Mouse (Mus musculus) left cerebral cortex, adult 6 months (tissue): Measurements from ENCODE around the gene Il22ra2. TPM values are rescaled to one million over a fixed set of nuclear protein-coding genes. Genes with fewer than 3 reads are reported as not detected.

Experiments
- long read RNA-seq, 2 experiments: library from polyadenylated mRNA; unstranded; transcript quantifications; one replicate each; pipeline ENCODE4 v2.0.0; 2019 to 2020
- polyA plus RNA-seq: library from polyadenylated mRNA; unstranded; fragments of <200 nt; fragmentation: Nextera tagmentation; gene quantifications from 2 replicates; pipeline ENCODE4 v1.2.3, GENCODE M21; 2021

Il22ra2 gene
- polyA plus RNA-seq: not detected in 2 replicates
- long read RNA-seq, experiment 1: 0 reads
- long read RNA-seq, experiment 2: 0 reads

DNA sequence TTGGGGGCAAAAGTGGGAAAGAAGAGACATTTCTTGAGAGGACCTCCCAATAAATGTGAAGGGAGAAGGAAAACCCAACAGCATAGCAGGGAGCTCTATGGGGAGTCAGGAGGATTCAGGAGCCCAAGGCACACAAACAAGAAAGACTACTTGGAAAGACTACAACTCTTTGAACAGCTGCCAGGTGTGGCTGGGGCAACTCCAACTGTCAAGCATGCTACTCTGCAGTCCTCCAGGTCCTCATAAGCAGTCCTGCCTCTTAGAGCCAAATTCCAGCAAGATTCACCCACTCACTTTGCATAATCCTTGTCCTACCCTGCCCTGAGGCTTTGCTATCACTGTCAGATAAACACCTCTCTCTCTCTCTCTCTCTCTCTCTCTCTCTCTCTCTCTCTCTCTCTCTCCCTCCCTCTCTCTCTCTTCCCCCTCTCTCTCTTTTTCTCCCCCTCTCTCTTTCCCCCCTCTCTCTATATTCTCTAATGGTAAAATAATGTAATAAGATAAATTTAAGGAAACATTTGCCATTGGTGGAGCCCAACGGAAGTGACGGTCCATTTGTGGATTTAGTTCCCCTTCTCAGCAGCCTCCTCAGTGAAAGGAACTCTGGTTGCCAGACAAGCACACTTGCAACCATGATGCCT is at the start of gene Il22ra2:
Gene Il22ra2, plus strand, starts transcription at position 591 of the 641 bp plus-strand sequence.

DNA sequence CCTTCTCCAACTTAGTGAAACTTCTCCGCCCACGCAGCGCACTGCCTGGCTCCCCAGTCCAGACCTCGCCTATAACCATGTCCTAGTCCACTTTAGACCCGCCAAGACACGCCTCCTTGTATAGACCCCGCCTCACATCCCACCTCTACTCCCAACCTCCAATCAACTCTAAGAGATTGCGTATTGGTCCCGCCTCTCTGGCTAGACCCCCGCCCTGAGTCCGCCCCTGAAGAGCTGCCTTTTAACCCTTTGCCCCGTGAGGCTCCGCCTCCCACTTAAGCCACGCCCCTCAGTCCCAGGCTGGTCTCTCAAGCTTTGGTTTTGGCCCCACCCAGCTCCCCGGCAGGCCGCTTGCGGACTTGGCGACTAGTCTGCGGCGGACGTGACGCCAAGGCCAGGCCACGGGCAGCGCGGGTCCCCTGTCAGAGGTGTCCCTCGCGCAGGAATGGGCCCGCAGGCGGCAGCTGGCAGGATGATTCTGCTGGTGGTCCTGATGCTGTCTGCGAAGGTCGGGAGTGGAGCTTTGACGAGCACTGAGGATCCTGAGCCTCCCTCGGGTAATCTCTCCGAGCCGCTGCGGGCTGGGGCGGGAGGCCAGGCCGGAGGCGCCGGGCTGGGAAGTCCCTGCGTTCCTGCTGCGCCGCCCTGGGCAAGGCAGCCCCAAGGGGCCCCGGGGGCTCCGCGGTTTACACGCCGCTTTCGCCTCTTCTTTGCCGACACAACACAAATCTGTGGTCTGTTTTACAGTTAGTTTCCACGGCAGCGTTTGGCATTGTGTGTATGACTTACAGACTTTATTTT is 30.0 kb upstream of the Il22ra2 start, which contains the start of gene Ifngr1:
Gene Ifngr1, plus strand, starts transcription at position 309 of the 801 bp plus-strand sequence.

Other genes starting within 250 kb of the Il22ra2 start
- gene Ifngr1, start 30.0 kb upstream of the Il22ra2 start, polyA plus RNA-seq: 17.4 and 23.1 TPM in 2 replicates
- 0.18 and 0.33 TPM in 2 replicates for gene Il20ra, start 90.6 kb downstream of the Il22ra2 start, polyA plus RNA-seq
- gene Slc35d3, start 229.5 kb downstream of the Il22ra2 start, polyA plus RNA-seq: 2.9 and 3.5 TPM in 2 replicates